ENCODE assay signal across 9 mouse cellular contexts in the genomic region with DNA sequence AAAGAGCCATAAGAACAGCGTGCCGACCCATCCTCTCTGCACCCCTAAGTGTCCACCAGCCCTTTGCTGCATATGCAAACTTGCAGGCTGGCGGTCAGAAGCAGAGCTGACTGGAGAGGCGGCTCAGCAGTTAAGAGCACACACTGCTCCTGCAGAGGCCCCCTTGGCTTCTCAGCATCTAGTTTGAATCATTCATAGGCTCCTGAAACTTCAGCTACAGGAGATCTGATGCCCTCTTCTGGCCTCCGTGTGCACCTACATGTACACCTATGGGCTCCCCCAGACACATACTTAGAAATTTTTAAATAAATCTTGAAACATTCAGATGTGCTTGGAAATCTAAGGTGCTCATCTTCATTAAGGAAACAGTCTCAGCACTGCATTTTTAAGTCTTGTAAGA. TPM values are rescaled to one million over a fixed set of nuclear protein-coding genes. Genes with fewer than 3 reads are reported as not detected.
DNase-seq lines count a peak whose midpoint lies in the region; ATAC-seq and TF ChIP-seq lines count a peak whose summit lies in the region.
"Had no signal": no experiment of that assay in that cellular context is flagged by ENCODE, and none has a peak within 500 bp of the region (broad histone marks: within the 10 kb centered on the region; RNA-seq: fewer than 3 reads in every experiment).

No protein-coding gene starts in this region.

- H3K9me3 ChIP-seq in embryonic facial prominence, embryonic 11.5 days (replicated peaks; ENCODE audit: control insufficient read depth, low read length), result no peaks in the 10 kb centered on the region
- H3K9me3 ChIP-seq in midbrain, embryonic 13.5 days, result peaks cover 3% of the 10 kb centered on the region; the same call in 1 of the 2 replicates

- no peaks in the 10 kb centered on the region for H3K27me3 ChIP-seq in embryonic facial prominence, embryonic 11.5 days (ENCODE audit: control insufficient read depth, insufficient read depth, low read length)
- H3K27me3 ChIP-seq in midbrain, embryonic 13.5 days, result no peaks in the 10 kb centered on the region

- intact Hi-C loops in left cerebral cortex, adult 2 months (cut with DNase I), result no loop called here

- DNase-seq in left cerebral cortex, adult 2 months (ENCODE audit: extremely low spot score in 1 of 2, low spot score in 2 of 2), result no peak
- no peak for DNase-seq in left cerebral cortex, adult 11 months (ENCODE audit: low spot score)
- peak; percentile 51 for DNase-seq in NIH3T3 (ENCODE audit: low read depth)
- peak; percentile 68 for DNase-seq in embryonic facial prominence, embryonic 11.5 days (ENCODE audit: low spot score)
- DNase-seq in cerebellum, adult 11 months, result no peak
- DNase-seq in layer of hippocampus, adult 9-11 months, result no peak
- DNase-seq: adrenal gland, adult 2 months had no signal

- peak; percentile 55 for TF ChIP-seq CTCF in left cerebral cortex, adult 2 months (IDR thresholded peaks at IDR 0.05)

- WGBS in embryonic facial prominence, embryonic 11.5 days, result 20% methylated on average over 5 of the region's 5 CpGs
- WGBS in midbrain, embryonic 13.5 days, result 7% methylated on average over 5 of the region's 5 CpGs

- no peak overlapping the region for H3K4me2 ChIP-seq in embryonic facial prominence, embryonic 11.5 days (ENCODE audit: low read depth, low read length)
- 0 out of 2 replicates have a peak overlapping the region, but pooled peaks have one; percentile 17 for H3K4me2 ChIP-seq in midbrain, embryonic 13.5 days (replicated peaks)

- H3K27ac ChIP-seq in left cerebral cortex, adult 2 months, result no peak overlapping the region
- no peak overlapping the region for H3K27ac ChIP-seq in embryonic facial prominence, embryonic 11.5 days (replicated peaks; ENCODE audit: low read depth, low read length)
- no peak overlapping the region for H3K27ac ChIP-seq in midbrain, embryonic 13.5 days

- no peak overlapping the region for H3K9ac ChIP-seq in embryonic facial prominence, embryonic 11.5 days (replicated peaks; ENCODE audit: low read length)
- H3K9ac ChIP-seq in midbrain, embryonic 13.5 days (replicated peaks), result 0 out of 2 replicates have a peak overlapping the region, but pooled peaks have one; percentile 33

- H3K4me1 ChIP-seq in embryonic facial prominence, embryonic 11.5 days (ENCODE audit: control insufficient read depth, insufficient read depth, low read length), result no peaks in the 10 kb centered on the region
- peaks cover 15% of the 10 kb centered on the region for H3K4me1 ChIP-seq in midbrain, embryonic 13.5 days (replicated peaks)

- no peak overlapping the region for H3K4me3 ChIP-seq in left cerebral cortex, adult 2 months
- H3K4me3 ChIP-seq in embryonic facial prominence, embryonic 11.5 days (ENCODE audit: low read depth, low read length), result no peak overlapping the region
- no peak overlapping the region for H3K4me3 ChIP-seq in midbrain, embryonic 13.5 days (replicated peaks)
- H3K4me3 ChIP-seq: erythroblast, embryonic 14.5 days had no signal

- H3K36me3 ChIP-seq in embryonic facial prominence, embryonic 11.5 days (replicated peaks; ENCODE audit: control insufficient read depth, insufficient read depth, low read depth, low read length), result no peaks in the 10 kb centered on the region; the same call in 1 of the 2 replicates
- 0 out of 2 replicates have a peak, but pooled peaks cover 3% of the 10 kb centered on the region for H3K36me3 ChIP-seq in midbrain, embryonic 13.5 days

- no peak for ATAC-seq in embryonic facial prominence, embryonic 11.5 days (replicated peaks; ENCODE audit: insufficient number of reproducible peaks, low FRiP score, low TSS enrichment, low read depth)
- peak; percentile 73; the same call in 1 of the 2 replicates for ATAC-seq in midbrain, embryonic 13.5 days

RNA-seq across cellular contexts. Expression of a gene that starts 35.6 kb away (rescaled TPM):
- 10 to 100 TPM; 13.4 to 14.8 TPM for total RNA-seq in left cerebral cortex, adult 2 months (2021)
- polyA plus RNA-seq in embryonic facial prominence, embryonic 11.5 days (2014; fragmentation: Nextera tagmentation; extraction: Ambion mirVana), result 288 and 316 TPM in 2 replicates
- polyA plus RNA-seq in midbrain, embryonic 13.5 days (2015; fragmentation: Nextera tagmentation; extraction: Ambion mirVana), result 96.0 and 115 TPM in 2 replicates

Comparison
In these comparisons a context has a peak if more than half of its experiments do, and no peak if none do; other contexts are left out.
1. DNase-seq: peak in NIH3T3 (single experiment) and embryonic facial prominence, embryonic 11.5 days (single experiment); none in left cerebral cortex, adult 2 months (0 of 2), left cerebral cortex, adult 11 months (single experiment), cerebellum, adult 11 months (single experiment) and layer of hippocampus, adult 9-11 months (single experiment).